Mouse (Mus musculus) kidney, adult 2 months (tissue): ENCODE results near the gene Pitpna. TPM values are rescaled to one million over a fixed set of nuclear protein-coding genes. Genes with fewer than 3 reads are reported as not detected.

Source experiments
- DNase-seq: peaks from one replicate; pipeline ENCODE4 v3.0.0; 2021
- H3K27ac ChIP-seq: fragments of 200-500 bp; 2 replicates; pipeline ENCODE4 v1.5.1; 2012; ENCODE audit warnings: low read depth, low read length, control low read depth, inconsistent platforms; ENCODE audit not compliant: insufficient read depth
- H3K27me3 ChIP-seq: fragments of 200-500 bp; replicated peaks from 2 replicates; pipeline ENCODE4 v1.6.1; 2012; ENCODE audit warnings: mild to moderate bottlenecking, moderate library complexity, low read length, inconsistent platforms; ENCODE audit not compliant: control insufficient read depth, insufficient read depth
- H3K36me3 ChIP-seq: fragments of 200-500 bp; 2 replicates; pipeline ENCODE4 v1.6.1; 2012; ENCODE audit warnings: mild to moderate bottlenecking, moderate library complexity, low read length, inconsistent platforms; ENCODE audit not compliant: control insufficient read depth, insufficient read depth
- H3K4me1 ChIP-seq: fragments of 200-500 bp; 2 replicates; pipeline ENCODE4 v1.6.1; 2011; ENCODE audit warnings: low read length; ENCODE audit not compliant: control insufficient read depth, insufficient read depth
- H3K4me3 ChIP-seq: fragments of 200-500 bp; 2 replicates; pipeline ENCODE4 v1.5.1; 2011; ENCODE audit warnings: mild to moderate bottlenecking, low read depth, low read length, control low read depth; ENCODE audit not compliant: insufficient read depth
- CTCF ChIP-seq: fragments of 200-500 bp; conservative IDR thresholded peaks from 2 replicates; pipeline ENCODE4 v1.5.1; 2011; ENCODE audit warnings: low read depth, mild to moderate bottlenecking, control low read depth, low read length, moderate library complexity, mixed read lengths; ENCODE audit not compliant: insufficient read depth, insufficient read length
- POLR2A ChIP-seq: fragments of 200-500 bp; IDR thresholded peaks from one replicate; pipeline ENCODE4 v1.6.1; 2011; ENCODE audit warnings: low read depth, low read length, control low read depth
- WGBS: fragments of 180-500 bp; shearing (Covaris S2); methylation state at CpG from one replicate; pipeline ENCODE4 v1.1.7; 2018; 5-methylcytosine and 5-hydroxymethylcytosine counted together
- polyA plus RNA-seq: library from polyadenylated mRNA; depleted of rRNA; stranded (reverse); fragments of >200 nt; gene quantifications from 2 replicates; pipeline ENCODE4 v1.2.3, GENCODE M21; 2012

Gene Pitpna
- polyA plus RNA-seq, 1 experiment, result 60.3 TPM

GRCm38 (mm10) chr11:75583521-75583920 is 4.4 kb upstream of the Pitpna start:
- DNase-seq, result no peak
- 92% methylated on average over 2 of the region's 2 CpGs for WGBS
- no peak for TF ChIP-seq POLR2A
- TF ChIP-seq CTCF, result no peak
- Histone ChIP-seq H3K27ac (no peak overlapping the region), H3K4me1 (no peaks in the 10 kb centered on the region), H3K36me3 (no peaks in the 10 kb centered on the region), H3K27me3 (no peaks in the 10 kb centered on the region), H3K4me3 (no peak overlapping the region)

- no peak for DNase-seq
- H3K36me3 ChIP-seq, result no peaks in the 10 kb centered on the region
- no peaks in the 10 kb centered on the region for H3K27me3 ChIP-seq
- 32% methylated on average over 4 of the region's 4 CpGs for WGBS
- H3K4me1 ChIP-seq, result peaks cover 4% of the 10 kb centered on the region; the same call in 1 of the 2 replicates
- no peak overlapping the region for H3K27ac ChIP-seq
- TF ChIP-seq CTCF (no peak), POLR2A (no peak)
- H3K4me3 ChIP-seq, result no peak overlapping the region
Measured at GRCm38 (mm10) chr11:75585061-75585460, 2.8 kb upstream of the Pitpna start.

GRCm38 (mm10) chr11:75585978-75586377 is 1.9 kb upstream of the Pitpna start:
- Histone ChIP-seq H3K27ac (no peak overlapping the region), H3K4me3 (no peak overlapping the region), H3K36me3 (no peaks in the 10 kb centered on the region), H3K4me1 (peaks cover 4% of the 10 kb centered on the region; the same call in 1 of the 2 replicates), H3K27me3 (no peaks in the 10 kb centered on the region)
- TF ChIP-seq POLR2A (no peak), CTCF (no peak)
- no peak for DNase-seq
- WGBS, result 93% methylated on average over 5 of the region's 5 CpGs

GRCm38 (mm10) chr11:75586963-75587362 is 934 bp upstream of the Pitpna start:
- Histone ChIP-seq H3K36me3 (no peaks in the 10 kb centered on the region), H3K27ac (no peak overlapping the region), H3K4me3 (no peak overlapping the region), H3K4me1 (peaks cover 4% of the 10 kb centered on the region; the same call in 1 of the 2 replicates), H3K27me3 (no peaks in the 10 kb centered on the region)
- DNase-seq, result no peak
- TF ChIP-seq CTCF (no peak), POLR2A (no peak)
- 87% methylated on average over 5 of the region's 5 CpGs for WGBS

- Histone ChIP-seq H3K27me3 (no peaks in the 10 kb centered on the region), H3K4me3 (peak overlapping the region; percentile 86), H3K4me1 (peaks cover 4% of the 10 kb centered on the region; the same call in 1 of the 2 replicates), H3K27ac (peak overlapping the region; percentile 76), H3K36me3 (no peaks in the 10 kb centered on the region)
- TF ChIP-seq POLR2A (no peak), CTCF (no peak)
- no peak for DNase-seq
- 1% methylated on average over 37 of the region's 37 CpGs for WGBS
Measured at GRCm38 (mm10) chr11:75588285-75588941, 516 bp downstream of the Pitpna start.

GRCm38 (mm10) chr11:75592612-75593011 is 4.7 kb downstream of the Pitpna start:
- Histone ChIP-seq H3K36me3 (no peaks in the 10 kb centered on the region), H3K27ac (no peak overlapping the region), H3K4me1 (peaks cover 18% of the 10 kb centered on the region), H3K27me3 (no peaks in the 10 kb centered on the region), H3K4me3 (no peak overlapping the region)
- TF ChIP-seq POLR2A (no peak), CTCF (no peak)
- 60% methylated on average over 5 of the region's 5 CpGs for WGBS
- peak; percentile 34 for DNase-seq

GRCm38 (mm10) chr11:75594431-75594830 is 6.5 kb downstream of the Pitpna start:
- WGBS, result 77% methylated on average over 9 of the region's 9 CpGs
- Histone ChIP-seq H3K36me3 (no peaks in the 10 kb centered on the region; the same call in 1 of the 2 replicates), H3K27ac (no peak overlapping the region), H3K4me1 (peaks cover 15% of the 10 kb centered on the region), H3K27me3 (no peaks in the 10 kb centered on the region), H3K4me3 (no peak overlapping the region)
- TF ChIP-seq CTCF (no peak), POLR2A (no peak)
- DNase-seq, result no peak
